Mouse (Mus musculus) spleen, adult 18-20 months (tissue): Measurements from ENCODE around the gene Ppp4r2.

Source experiments
- DNase-seq, 2 experiments: peaks; one replicate each; pipeline ENCODE4 v3.0.0; 2022; ENCODE audit warnings: mixed read lengths in 2 of 2

The Ppp4r2 gene

DNA sequence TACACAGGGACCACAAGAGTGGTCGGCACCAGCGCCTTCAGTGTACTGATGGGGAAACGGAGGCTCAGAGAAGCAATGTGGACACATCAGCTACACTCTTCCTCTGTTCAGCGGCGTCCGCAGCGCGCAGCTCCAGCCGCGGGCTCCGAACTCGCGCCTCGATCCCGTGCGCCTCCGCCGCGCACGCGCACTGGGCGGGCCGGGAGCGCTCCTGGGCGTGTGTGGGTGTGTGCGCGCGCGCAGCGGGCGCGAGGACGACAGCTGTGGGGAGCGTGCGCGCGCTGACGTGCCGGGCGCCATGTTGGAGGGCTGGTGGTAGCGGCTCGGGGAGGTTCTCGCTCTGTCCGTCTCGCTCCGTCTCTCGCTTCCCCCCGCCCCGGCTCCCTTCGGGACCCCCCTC, at the start of gene Ppp4r2:
Gene Ppp4r2, plus strand, starts transcription at position 268 of the 400 bp plus-strand sequence.
- DNase-seq, result peak; percentile 82 to 93

DNA sequence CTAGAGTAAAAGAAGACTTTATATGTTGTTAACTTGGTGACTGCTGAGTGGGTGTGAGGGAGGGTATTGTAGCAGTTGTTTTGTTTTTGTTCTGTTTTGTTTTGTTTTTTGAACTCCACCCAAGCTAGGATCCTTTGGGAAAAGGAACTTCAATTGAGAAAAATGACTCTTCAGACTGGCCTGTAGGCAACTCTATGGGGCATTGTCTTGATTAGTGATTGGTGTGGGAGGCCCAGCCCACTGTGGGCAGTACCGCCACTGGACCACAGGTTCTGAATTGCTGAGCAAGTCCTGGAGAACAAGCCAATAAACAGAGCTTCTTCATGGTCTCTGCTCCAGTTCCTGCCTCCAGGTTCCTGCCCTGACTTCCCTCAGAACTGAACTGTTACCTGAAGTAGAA, 45.7 kb upstream of the Ppp4r2 start:
- no peak for DNase-seq

DNA sequence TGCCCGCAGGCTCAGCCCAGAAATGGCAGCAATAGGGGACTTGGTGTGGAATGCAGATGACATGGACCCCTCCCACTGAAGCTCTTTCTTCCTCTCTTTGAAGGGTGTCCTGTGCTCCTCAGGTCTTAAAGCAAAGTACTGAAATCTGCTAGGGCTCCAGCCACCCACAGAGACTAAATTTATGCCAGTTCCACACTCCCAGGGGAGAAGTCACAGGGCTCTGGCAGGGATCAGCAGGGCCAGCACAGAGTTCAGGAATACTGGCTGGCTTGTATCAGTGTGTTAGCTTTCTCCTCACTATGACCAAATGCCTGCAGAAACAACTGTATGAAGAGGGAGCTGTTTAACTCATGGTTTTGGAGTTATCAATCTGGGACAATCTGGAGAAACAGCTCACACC, 44.3 kb upstream of the Ppp4r2 start:
- no peak for DNase-seq

DNA sequence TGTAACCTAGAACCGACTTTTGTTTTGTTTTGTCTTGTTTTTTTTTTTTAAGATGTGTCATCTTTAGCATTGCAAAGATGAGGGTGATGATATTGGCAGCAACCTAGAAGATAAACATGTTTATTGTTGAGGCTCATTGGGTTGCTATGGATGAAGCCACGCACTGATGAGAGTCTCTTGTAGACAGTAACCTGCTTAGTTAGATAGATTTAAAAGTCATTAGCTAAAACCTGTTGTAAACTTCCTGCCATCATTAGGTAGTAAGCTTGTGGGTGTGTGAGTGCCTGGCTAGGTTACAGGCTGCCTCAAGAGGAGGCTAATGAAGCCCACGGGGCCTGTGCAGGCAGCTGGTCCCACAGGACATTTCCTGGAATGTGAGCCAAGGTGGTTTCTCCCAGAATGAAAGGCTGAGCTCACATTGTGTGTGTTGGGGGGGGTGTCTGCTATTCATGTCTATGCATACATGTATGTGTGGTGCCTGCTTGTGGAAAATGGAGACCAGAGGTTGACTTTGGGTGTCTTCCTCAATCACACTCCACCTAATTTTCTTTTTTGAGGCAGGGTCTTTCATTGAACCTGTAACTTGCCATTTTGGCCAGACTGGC, 41.3 kb upstream of the Ppp4r2 start:
- no peak for DNase-seq

DNA sequence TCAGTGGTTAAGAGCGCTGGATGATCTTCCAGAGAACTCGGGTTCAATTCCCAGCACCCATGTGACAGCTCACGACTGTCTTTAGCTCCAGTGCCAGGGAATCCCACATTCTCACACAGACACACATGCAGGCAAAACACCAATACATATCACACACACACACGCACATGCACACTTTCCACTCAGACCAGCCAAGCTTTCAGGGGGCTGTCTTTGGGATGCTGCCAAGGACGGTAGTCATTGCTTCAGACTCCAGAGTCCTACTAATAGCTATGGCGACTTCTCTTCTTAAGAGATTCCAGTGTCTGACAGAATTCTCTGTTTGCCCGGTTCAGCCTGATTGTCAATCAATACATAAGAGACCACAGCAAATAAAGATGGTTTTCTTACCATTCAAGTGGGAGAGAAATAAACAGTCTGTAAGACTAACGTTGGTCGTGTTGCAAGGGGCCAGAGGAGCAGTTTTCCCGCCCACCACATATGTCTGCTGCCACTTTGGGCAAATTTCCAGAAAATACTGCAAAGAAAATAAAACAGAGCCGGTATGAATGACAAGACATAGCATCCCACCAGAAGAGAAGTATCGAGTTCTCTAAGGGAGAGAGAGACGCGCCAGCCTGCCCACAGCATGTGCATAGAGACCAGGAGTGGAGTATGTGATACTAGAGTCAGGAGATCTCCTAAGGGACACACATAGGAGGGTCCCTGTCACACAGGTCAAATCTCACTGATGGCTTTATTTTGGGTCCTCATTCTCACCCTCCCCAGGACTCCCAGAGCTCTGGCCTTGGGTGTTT, 40.3 kb upstream of the Ppp4r2 start:
- no peak for DNase-seq

DNA sequence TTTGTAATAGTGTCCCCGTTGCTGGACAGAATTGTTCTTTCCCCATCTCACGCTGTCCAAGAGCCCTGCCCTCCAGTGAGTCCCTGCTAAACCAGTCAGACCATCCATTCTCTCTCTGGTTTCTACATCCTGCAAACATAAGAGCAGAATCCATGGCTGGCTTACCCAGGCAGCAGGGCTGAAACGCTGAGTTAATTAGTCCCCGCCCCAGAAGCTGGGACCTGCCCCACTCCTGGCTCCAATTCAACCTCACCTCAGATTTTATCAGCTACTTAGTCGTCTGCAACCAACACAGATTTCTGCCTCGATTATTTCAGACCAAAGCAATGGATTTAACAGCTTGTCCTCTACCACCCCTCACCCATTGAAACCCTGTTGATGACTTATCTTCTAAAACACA, 37.6 kb upstream of the Ppp4r2 start:
- DNase-seq, result no peak

DNA sequence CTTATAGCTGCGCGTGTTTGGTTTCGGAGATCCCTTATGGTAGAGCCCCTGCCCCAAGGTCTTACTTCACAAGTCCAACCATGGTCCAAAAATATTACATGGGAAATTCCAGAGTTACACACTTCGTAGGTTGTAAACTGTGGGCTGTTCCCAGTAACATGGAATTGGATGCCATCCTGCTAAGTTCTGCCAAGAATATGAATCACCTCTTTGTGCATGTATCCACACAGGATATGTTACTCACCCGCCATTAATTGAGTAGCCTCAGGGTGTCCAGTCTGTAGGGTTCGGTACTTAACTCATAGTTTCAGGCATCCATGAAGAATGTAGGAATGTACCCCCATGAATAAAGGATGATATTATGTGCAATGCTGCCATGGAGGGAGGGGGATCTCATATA, 34.1 kb upstream of the Ppp4r2 start:
- no peak for DNase-seq

DNA sequence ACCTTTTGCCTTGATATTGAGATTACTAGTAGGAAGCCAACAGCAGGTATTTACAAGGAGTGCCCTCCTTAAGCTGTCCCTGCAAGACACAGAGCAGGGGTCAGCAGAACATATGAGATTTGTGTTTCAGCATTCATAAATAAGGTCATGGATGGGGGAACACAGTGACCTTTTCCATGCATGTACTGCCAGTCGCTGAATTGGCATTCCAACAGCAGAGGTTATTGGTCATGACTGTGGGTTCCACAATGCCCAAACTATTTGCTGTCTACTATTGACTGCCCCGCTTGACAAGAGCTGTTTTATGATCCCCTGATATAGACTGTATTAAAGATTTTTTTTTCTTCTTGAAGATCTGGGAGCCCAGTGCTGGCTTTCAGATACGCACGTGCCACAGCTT, 33.7 kb upstream of the Ppp4r2 start:
- no peak for DNase-seq

DNA sequence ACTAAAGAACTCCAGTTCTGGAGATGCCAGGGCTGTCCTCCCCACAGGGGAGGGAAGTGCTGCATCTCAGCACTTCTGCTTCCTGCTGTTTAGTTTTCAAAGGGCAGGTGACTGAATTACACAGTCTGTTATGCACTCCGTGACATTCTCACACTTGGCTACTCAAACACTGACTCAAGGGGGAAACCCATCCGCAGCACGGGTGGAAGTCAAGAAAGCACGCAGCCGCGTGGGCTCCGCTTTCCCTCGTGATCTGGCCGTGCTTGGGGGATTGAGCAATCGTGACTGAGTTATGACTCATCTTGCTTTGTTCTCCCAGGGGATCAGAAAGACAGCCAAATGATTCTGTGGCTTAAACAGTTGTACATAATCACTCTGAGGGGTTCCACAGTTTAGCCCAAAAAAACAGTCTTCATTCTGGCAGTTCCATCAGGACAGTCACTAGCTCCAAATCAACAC, 32.9 kb upstream of the Ppp4r2 start:
- DNase-seq, result peak; percentile 17

DNA sequence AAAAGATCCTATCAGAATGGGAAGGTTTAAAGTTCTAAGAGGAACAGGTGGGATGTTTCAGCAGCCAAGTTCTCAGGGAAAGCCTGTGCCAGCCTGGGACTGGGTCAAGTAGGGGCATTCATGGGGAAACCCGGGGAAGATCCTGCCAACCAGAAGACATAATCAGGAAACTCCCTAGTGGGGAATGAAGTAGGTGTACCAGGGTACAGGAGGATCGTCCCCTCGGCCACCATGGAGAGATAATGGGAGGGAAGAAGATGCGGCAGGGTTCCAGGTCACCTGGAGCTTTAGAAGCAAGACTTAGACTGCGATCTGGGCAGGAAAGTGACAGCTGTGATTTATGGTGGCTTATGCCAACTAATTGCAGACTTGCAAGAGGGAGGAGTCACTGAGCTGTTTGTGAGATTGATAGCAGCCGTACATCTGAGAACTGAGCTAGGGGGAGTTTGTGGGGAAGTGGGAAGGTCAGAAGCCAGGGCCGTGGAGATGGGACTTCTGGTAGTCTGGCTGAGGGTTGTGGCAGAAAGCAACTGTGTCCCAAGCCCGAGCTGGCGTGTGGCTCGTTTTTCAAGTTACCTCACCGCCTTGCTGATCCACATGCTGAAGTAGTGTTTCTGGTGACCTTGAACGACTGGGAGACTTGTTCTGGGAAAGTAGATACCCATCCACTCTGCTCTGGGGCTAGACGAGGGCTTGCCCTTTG, 30.9 kb upstream of the Ppp4r2 start:
- DNase-seq, result no peak

DNA sequence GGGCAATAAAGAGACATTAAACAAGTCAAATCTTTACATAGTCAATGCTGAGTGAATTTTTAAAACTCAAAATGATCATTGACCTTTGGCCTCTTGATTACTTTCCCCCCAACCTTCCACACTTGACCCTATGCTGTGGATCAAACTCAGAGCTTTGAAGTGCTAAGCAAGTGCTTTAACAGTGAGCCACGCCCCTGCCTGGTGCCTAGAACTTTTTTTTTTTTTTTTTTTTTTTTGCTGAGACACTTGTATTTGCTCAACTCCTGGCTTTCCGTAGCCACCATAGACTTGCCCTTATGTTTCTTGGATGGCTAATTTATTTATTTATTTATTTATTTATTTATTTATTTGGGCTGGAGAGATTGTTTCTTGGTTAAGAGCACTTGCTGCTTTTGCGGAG, 30.2 kb upstream of the Ppp4r2 start:
- DNase-seq, result no peak

DNA sequence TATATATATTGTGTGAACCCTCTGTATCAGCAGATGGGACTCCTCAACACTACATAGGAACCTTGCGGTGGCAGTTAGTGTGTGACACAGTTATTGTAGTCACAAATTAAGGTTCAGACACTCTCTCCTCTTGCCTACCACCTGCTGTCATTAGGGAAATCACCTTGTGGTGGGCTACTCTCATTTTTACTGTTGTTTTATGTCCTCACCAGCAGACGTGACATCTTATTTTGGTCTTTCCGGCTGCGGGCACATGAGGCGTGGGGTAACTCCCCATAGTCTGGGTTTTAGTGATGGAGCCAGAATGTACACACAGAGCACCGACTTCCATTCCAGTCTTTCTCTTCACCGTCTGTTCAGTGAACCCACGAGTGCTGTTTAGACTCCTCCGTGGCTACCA, 26.2 kb upstream of the Ppp4r2 start:
- no peak for DNase-seq

DNA sequence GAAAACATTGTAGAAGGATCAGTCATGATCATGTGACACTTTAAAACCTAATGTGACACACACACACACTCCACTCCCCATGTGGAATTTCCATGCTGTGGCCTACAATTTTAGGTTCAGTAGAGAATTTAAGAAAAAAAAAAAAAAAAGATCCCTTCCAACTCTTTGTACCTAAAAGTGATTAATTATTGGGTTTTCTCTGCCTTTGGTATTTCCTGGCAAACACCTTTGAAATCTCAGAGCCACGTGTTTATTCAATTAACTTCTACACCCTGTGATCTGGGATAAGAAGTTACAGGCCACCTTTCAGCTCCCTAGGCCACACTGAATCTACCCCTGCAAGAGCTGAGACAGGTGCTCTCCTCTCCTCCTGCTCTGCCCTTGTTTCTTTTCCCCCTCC, 25.7 kb upstream of the Ppp4r2 start:
- no peak for DNase-seq

DNA sequence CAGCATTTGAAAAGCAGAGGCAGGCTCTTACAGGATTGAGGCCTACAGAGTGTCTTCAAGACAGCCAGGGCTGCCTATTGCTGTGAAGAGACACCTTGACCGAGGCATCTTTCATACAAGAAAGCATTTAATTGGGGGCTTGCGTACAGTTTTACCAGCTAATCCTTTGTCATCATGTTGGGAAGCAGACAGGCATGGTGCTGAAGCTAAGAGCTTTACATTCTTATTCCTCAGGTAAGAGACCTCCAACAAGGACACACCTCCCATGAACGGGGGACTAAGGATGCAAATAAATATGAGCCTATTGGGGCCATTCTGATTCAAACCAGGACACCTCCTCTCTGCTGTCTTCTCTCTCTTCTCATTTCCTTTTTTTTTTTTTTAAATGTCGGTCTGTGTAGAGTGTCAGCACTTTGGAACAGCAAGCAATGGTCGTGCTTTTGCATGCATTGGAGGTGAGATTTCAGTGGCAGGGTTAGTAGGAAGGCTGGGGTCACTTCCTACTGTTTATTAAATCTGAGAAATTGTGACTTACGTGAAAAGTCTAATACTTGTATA, 25.1 kb upstream of the Ppp4r2 start:
- DNase-seq, result no peak

DNA sequence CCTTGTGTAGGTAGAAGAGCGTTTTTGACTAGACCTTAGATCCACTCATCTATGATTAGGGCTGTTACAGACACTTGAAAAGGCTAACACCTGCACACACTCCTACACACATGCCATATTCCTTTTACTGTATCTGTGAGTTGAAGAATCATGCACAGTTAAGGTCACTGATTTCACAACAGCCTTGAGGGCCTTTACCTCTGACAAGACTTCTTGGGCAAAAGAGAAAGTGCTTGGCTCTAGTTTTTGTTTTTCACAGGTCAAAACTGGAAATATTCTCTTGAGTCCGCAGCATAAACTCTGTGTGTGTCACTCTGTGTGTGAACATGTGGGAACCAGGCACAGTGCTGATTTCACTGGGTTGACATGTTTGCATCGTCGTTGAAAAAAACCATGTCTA, 23.3 kb upstream of the Ppp4r2 start:
- DNase-seq, result no peak

DNA sequence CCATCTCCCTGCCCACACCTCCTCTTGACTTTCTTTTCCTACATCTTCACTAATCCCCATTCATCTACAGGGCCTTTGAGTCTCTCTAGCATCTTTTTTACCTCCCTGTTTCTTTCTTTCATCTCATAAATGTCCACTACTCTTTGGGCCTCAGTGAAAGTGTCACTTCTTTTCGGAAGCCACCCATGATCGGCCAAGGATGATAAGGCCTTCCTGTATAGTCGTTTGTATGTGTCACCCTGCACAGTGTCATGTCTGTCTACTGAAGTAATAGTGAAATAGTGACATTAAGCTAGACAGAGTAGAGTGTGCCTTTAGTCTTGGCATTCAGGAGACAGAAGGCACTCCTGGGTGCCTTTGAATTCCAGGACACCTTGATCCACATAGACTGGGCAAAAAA, 21.7 kb upstream of the Ppp4r2 start:
- no peak for DNase-seq

DNA sequence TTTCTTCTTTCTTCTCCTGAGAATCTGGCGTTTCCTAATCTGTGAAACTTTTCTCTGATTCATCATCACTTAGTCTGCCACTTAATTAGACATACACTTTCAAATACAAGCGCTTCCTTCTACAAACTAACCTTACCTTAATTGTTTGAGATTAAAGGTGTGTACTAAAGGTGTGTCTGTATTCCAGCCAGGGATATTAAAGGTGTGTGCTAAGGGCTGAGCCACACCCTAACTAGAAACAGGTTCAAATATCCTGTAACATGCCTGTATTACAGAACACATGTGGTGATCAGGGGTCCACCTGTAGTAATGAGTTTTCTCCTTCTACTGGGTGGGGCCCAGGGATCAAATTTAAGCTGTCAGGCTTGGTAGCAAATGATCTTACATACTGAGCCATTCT, 12.1 kb upstream of the Ppp4r2 start:
- DNase-seq, result no peak

DNA sequence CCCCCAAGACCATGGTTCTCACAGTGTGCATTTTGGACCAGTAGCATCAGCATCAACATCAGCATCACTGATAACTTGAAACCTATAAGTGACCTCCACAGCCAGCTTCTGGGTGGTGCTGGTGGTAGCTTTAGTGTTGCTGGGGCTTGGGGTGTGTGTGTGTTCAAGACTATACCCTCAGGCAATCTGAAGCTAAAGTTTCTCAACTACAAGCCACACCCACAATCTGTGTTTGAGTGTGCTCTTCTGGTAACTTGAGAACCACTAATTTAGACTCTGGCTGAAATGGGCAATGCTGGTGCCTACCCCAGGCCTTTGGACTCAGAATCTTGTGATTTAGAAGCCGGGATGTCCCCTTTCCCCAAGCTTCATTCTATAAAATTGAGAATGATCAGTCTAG, 10.1 kb upstream of the Ppp4r2 start:
- no peak for DNase-seq

DNA sequence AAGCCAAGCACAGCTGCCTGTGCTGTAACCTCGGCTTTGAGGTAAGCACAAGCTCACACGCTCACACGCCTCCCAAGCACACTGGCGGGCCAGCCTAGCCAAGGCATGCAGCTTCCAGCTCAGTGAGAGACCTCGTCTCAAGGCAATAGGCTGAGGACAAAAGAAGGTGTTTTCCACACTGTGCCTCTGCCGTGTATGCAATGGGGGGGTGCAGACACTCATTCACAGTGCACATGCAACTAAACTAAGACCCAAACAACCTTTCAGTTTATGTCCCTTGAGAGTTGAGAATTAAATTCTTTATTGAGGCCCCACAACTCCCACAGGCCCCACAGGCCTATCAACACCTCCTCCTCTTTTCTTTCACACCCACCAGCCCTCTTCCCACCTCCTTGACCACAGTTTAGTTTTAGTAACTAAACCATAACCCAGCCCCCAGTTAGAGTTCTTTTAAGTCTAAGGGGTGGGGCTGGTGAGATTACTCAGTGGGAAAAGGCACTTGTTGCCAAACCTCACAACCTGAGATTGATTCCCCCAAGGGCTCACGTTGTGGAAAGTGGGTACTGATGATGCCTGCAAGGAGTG, 8.9 kb upstream of the Ppp4r2 start:
- no peak for DNase-seq

DNA sequence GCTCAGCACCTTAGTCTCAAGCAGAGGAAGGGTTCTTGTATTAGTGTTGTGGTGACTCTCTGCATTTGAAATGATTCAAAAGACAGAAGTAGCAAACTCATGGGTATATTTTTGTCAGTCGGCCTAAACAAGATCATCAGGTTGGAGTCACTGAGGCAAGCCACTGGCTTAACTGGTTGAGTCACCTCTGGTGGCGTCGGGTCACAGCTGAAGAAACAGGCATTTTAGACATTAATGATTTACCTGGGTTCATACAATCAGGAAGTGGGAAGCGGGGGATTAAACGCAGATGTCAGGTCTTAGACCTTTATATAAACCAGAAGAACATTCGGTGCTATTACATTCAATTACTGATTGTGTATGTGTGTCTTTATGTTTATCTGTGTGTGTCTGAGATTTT, 7.4 kb upstream of the Ppp4r2 start:
- no peak for DNase-seq

DNA sequence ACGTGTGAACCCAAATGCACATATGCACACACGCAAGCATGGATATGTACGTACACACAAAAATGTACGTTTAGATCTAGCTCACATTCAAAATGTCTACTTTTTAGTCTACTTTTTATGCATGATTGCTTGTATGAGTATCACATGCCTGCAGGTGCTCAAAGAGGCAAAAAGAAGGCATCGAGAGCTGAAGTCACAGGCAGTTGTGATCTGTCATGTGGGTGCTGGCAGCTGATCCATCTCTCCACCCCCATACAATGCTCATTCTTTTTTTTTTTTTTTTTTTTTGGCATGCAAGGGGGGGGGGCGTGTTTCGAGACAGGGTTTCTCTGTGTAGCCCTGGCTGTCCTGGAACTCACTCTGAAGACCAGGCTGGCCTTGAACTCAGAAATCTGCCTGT, 4.9 kb upstream of the Ppp4r2 start:
- DNase-seq, result no peak

DNA sequence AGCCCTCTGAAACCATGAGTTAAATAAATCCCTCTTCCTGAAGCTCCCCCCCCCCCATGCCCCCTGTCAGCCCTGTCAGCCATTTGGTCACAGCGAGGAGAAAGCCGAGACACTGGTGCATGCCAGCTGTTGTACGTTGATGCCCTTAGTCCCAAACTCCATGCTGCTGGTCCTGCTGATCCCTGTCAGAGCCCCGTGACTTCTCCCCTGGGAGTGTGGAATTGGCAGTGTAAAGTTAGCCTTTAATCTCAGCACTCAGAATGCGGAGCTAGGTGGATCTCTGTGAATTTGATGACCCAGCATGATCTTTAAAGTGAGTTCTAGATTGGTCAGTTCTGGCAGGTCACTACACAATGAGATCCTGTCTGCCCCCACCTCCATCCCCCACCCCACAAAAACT, 3.7 kb upstream of the Ppp4r2 start:
- DNase-seq, result no peak

DNA sequence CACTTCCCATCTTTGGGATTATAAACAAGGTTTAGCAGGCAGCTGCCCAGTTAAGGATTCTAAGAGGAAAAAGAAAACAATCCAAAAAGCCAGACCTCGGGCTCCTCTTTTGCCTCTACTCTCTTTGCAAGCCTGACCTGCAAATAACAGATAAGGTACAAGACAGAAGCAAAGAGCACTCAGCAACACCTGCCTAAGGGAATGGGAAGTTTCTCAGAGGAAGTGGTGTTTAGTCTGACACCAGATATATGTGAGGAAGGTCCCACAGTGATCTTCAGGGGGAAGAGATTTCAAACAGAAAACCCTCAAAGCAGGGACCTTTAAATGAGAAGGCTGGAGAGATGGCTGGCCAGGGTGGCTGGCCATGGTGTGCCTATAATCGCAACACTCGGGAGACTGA, 2.2 kb upstream of the Ppp4r2 start:
- DNase-seq, result no peak
